Mouse (Mus musculus) midbrain, embryonic 13.5 days (tissue): ENCODE results near the gene 1700017N19Rik. TPM values are rescaled to one million over a fixed set of nuclear protein-coding genes. Genes with fewer than 3 reads are reported as not detected.

Experiments used
- polyA plus RNA-seq: library from polyadenylated mRNA; unstranded; fragments of >200 nt; fragmentation: Nextera tagmentation; extraction: Ambion mirVana; gene quantifications from 2 replicates; pipeline ENCODE4 v1.2.1, GENCODE M21; 2015

Gene 1700017N19Rik
- polyA plus RNA-seq, 1 experiment from 2014 or later = 0.13 TPM

Other genes with a start within 250 kb of the 1700017N19Rik start
- gene Gm4302, start 249.6 kb upstream of the 1700017N19Rik start, polyA plus RNA-seq = not detected in 2 replicates
- not detected in 2 replicates for gene Gm4303, start 244.5 kb upstream of the 1700017N19Rik start, polyA plus RNA-seq
- gene Gm4305, start 239.4 kb upstream of the 1700017N19Rik start, polyA plus RNA-seq = not detected in 2 replicates
- gene Gm4307, start 229.1 kb upstream of the 1700017N19Rik start, polyA plus RNA-seq = not detected in 2 replicates
- gene Gm4312, start 207.9 kb upstream of the 1700017N19Rik start, polyA plus RNA-seq = not detected in 2 replicates
- gene Tmtc3, start 103.1 kb upstream of the 1700017N19Rik start, polyA plus RNA-seq = 11.8 and 13.7 TPM in 2 replicates
- 6.9 and 7.0 TPM in 2 replicates for gene Cep290, start 102.9 kb upstream of the 1700017N19Rik start, polyA plus RNA-seq
- gene 4930430F08Rik, start 61 bp upstream of the 1700017N19Rik start, polyA plus RNA-seq = 11.6 and 13.4 TPM in 2 replicates